Mouse (Mus musculus) hematopoietic stem cell, adult 5-6 weeks (primary cell): ENCODE data around the gene Cd84. TPM values are rescaled to one million over a fixed set of nuclear protein-coding genes. Genes with fewer than 3 reads are reported as not detected.

Experiments used
- total RNA-seq: library from RNA; stranded (forward); fragments of 172-1452, 232-1000 nt; gene quantifications from 2 replicates; pipeline ENCODE4 v1.2.3, GENCODE M21; 2017

The Cd84 gene
- total RNA-seq, 1 experiment from 2014 or later = 96.5 TPM

Other genes with a start within 250 kb of the Cd84 start
- gene Ly9, start 232.3 kb upstream of the Cd84 start, total RNA-seq = 35.9 and 41.0 TPM in 2 replicates
- 1.9 and 2.3 TPM in 2 replicates for gene Slamf7, start 186.7 kb upstream of the Cd84 start, total RNA-seq
- gene Cd48, start 157.7 kb upstream of the Cd84 start, total RNA-seq = 60.5 and 99.3 TPM in 2 replicates
- gene Slamf1, start 72.6 kb upstream of the Cd84 start, total RNA-seq = 2.1 and 2.6 TPM in 2 replicates
- 5.0 and 5.2 TPM in 2 replicates for gene Gm10521, start 56.0 kb downstream of the Cd84 start, total RNA-seq
- 2.9 and 3.5 TPM in 2 replicates for gene Slamf6, start 77.8 kb downstream of the Cd84 start, total RNA-seq
- gene Vangl2, start 188.7 kb downstream of the Cd84 start, total RNA-seq = 5.2 TPM in 2 replicates
- gene Nhlh1, start 217.9 kb downstream of the Cd84 start, total RNA-seq = not detected in 2 replicates
- 126 and 139 TPM in 2 replicates for gene Copa, start 242.8 kb downstream of the Cd84 start, total RNA-seq
- 24.0 and 25.1 TPM in 2 replicates for gene Ncstn, start 243.1 kb downstream of the Cd84 start, total RNA-seq